Mouse (Mus musculus) mesoderm, embryonic 11.5 days (tissue): ENCODE measurements around the gene Olfr1080.
"Not testable (repeated sequence)": the region's sequence is repeated elsewhere in the genome, so short reads cannot be mapped to it uniquely, and the experiment has no call there.

Experiments
- DNase-seq: peaks from one replicate; pipeline ENCODE4 v3.0.0-alpha.2; 2012; ENCODE audit warnings: low read depth, low spot score

Gene Olfr1080

DNA sequence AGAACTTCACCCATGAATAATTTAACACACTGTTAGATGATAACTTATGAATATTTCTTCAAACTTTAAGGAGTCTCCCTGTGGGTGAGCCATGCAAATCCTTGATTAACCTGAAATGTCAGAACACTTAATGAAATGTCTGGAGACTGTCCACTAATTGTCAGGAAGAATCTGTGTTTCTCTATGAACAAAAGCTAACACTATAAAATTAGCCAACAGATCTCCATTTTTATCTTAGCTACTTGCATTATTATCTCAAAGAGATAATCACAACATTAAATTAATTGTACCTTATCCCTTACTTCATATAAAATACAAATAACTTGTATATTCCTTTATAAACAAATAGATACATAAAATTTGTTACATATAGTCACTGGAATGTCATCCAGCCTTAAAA, at the start of gene Olfr1080:
Gene Olfr1080, minus strand, starts transcription at position 101 of the 400 bp plus-strand sequence.
- DNase-seq, result not testable (repeated sequence)

GRCm38 (mm10) chr2:86598866-86599265, 40.8 kb upstream of the Olfr1080 start, which contains the start of gene Olfr1082:
Olfr1082 (minus strand) TSS chr2:86598966.
- not testable (repeated sequence) for DNase-seq

DNA sequence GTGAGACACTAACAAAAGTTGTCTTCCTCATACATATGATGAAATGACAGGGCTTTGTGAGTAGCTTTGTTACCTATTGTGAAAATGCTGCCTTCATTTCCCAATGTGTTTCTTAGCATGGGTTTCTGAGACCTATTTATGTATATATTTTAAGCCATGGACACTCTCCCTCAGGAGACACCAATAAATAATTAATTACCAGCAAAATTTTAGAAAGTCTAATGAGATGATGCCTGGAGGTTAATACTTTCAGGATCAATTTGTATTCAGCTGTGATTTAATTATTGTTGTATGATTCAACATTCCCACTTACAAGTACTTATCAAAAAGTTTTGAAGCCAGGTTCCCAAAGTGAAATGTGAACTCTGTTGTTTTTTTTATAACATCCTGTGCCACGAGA, 15.7 kb downstream of the Olfr1080 start, which contains the start of gene Olfr1079:
Gene Olfr1079, minus strand, starts transcription at position 101 of the 400 bp plus-strand sequence.
- no peak for DNase-seq

DNA sequence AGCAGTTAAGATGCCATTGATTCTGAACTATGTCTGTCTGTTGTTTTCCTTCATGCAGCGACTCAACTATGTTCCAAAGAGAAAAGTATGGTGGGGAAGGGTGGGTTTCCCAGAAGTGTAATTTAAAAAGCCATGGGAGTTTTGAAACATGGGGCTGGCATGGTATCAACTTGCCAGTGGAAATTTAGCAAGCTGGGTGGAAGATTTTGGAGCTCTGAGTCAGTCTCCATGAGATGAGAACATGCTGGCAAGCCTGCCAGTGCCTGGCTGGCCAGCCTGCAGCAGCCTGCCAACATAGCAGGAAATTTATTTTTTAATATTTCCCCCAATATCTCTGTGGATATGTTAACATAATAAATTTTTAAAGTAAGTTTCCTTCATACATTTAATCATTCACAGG, 27.0 kb downstream of the Olfr1080 start:
- DNase-seq, result no peak

- DNase-seq, result no peak
These were observed 49.9 kb downstream of the Olfr1080 start, which contains the start of gene Olfr1076 for GRCm38 (mm10) chr2:86508161-86508560. Olfr1076 (plus strand) TSS chr2:86508461.
